Mouse (Mus musculus): ENCODE measurements around the gene Kif24. TPM values are rescaled to one million over a fixed set of nuclear protein-coding genes. Genes with fewer than 3 reads are reported as not detected.

Kif24 gene
- polyA plus RNA-seq, 1 experiment = 0.39 TPM

GRCm38 (mm10) chr4:41358669-41359068 is 106.0 kb downstream of the Kif24 start:
- H3K27me3 ChIP-seq (ENCODE audit: control insufficient read depth, insufficient read depth, low read length) = no peaks in the 10 kb centered on the region
- no peak for TF ChIP-seq CTCF (IDR thresholded peaks at IDR 0.05; ENCODE audit: borderline replicate concordance, insufficient read depth, low read depth, low read length)
- TF ChIP-seq POLR2A (IDR thresholded peaks at IDR 0.05; ENCODE audit: borderline replicate concordance, insufficient read depth, low read length) = no peak
- no peak overlapping the region for H3K4me3 ChIP-seq (replicated peaks; ENCODE audit: insufficient read depth, low read depth, low read length)
- DNase-seq = no peak
- H3K4me1 ChIP-seq (ENCODE audit: control insufficient read depth, insufficient read depth, low read length) = no peaks in the 10 kb centered on the region
- H3K27ac ChIP-seq (ENCODE audit: insufficient read depth, low read length) = no peak overlapping the region
- 89% methylated on average over 2 of the region's 2 CpGs for WGBS

- 54% methylated on average over 2 of the region's 2 CpGs for WGBS
- DNase-seq = no peak
- H3K4me3 ChIP-seq (replicated peaks; ENCODE audit: insufficient read depth, low read depth, low read length) = no peak overlapping the region
- no peak overlapping the region for H3K27ac ChIP-seq (ENCODE audit: insufficient read depth, low read length)
- no peaks in the 10 kb centered on the region for H3K27me3 ChIP-seq (ENCODE audit: control insufficient read depth, insufficient read depth, low read length)
- TF ChIP-seq POLR2A (IDR thresholded peaks at IDR 0.05; ENCODE audit: borderline replicate concordance, insufficient read depth, low read length) (no peak), CTCF (IDR thresholded peaks at IDR 0.05; ENCODE audit: borderline replicate concordance, insufficient read depth, low read depth, low read length) (no peak)
- no peaks in the 10 kb centered on the region for H3K4me1 ChIP-seq (ENCODE audit: control insufficient read depth, insufficient read depth, low read length)
Observed at GRCm38 (mm10) chr4:41357154-41357553, 107.5 kb downstream of the Kif24 start.

GRCm38 (mm10) chr4:41353265-41353664 is 111.4 kb downstream of the Kif24 start:
- Histone ChIP-seq H3K4me1 (ENCODE audit: control insufficient read depth, insufficient read depth, low read length) (no peaks in the 10 kb centered on the region), H3K27ac (ENCODE audit: insufficient read depth, low read length) (no peak overlapping the region), H3K27me3 (ENCODE audit: control insufficient read depth, insufficient read depth, low read length) (no peaks in the 10 kb centered on the region), H3K4me3 (replicated peaks; ENCODE audit: insufficient read depth, low read depth, low read length) (no peak overlapping the region)
- no peak for DNase-seq
- no peak for TF ChIP-seq POLR2A (IDR thresholded peaks at IDR 0.05; ENCODE audit: borderline replicate concordance, insufficient read depth, low read length)
- no peak for TF ChIP-seq CTCF (IDR thresholded peaks at IDR 0.05; ENCODE audit: borderline replicate concordance, insufficient read depth, low read depth, low read length)
- WGBS = 92% methylated on average over 1 of the region's 1 CpGs

GRCm38 (mm10) chr4:41352758-41353157 is 111.9 kb downstream of the Kif24 start:
- no peak for DNase-seq
- H3K4me3 ChIP-seq (replicated peaks; ENCODE audit: insufficient read depth, low read depth, low read length) = no peak overlapping the region
- TF ChIP-seq CTCF (IDR thresholded peaks at IDR 0.05; ENCODE audit: borderline replicate concordance, insufficient read depth, low read depth, low read length) (no peak), POLR2A (IDR thresholded peaks at IDR 0.05; ENCODE audit: borderline replicate concordance, insufficient read depth, low read length) (no peak)
- H3K27me3 ChIP-seq (ENCODE audit: control insufficient read depth, insufficient read depth, low read length) = no peaks in the 10 kb centered on the region
- no peak overlapping the region for H3K27ac ChIP-seq (ENCODE audit: insufficient read depth, low read length)
- no peaks in the 10 kb centered on the region for H3K4me1 ChIP-seq (ENCODE audit: control insufficient read depth, insufficient read depth, low read length)
- 92% methylated on average over 4 of the region's 4 CpGs for WGBS

GRCm38 (mm10) chr4:41349199-41349591 is 115.5 kb downstream of the Kif24 start:
- H3K4me1 ChIP-seq (ENCODE audit: control insufficient read depth, insufficient read depth, low read length) = no peaks in the 10 kb centered on the region
- peak overlapping the region; percentile 80 for H3K4me3 ChIP-seq (replicated peaks; ENCODE audit: insufficient read depth, low read depth, low read length)
- H3K27ac ChIP-seq (ENCODE audit: insufficient read depth, low read length) = peak overlapping the region; percentile 9; the same call in 1 of the 2 replicates
- WGBS = under 1% methylated on average over 28 of the region's 28 CpGs
- TF ChIP-seq POLR2A (IDR thresholded peaks at IDR 0.05; ENCODE audit: borderline replicate concordance, insufficient read depth, low read length) (no peak), CTCF (IDR thresholded peaks at IDR 0.05; ENCODE audit: borderline replicate concordance, insufficient read depth, low read depth, low read length) (no peak)
- no peaks in the 10 kb centered on the region for H3K27me3 ChIP-seq (ENCODE audit: control insufficient read depth, insufficient read depth, low read length)
- no peak for DNase-seq

- peak within 1 kb of the TSS; percentile 80 for H3K4me3 ChIP-seq (replicated peaks; ENCODE audit: insufficient read depth, low read depth, low read length)
- no peaks in the 10 kb centered on the region for H3K27me3 ChIP-seq (ENCODE audit: control insufficient read depth, insufficient read depth, low read length)
- peak within 1 kb of the TSS; percentile 75 for H3K27ac ChIP-seq (ENCODE audit: insufficient read depth, low read length)
- whole genome bisulfite sequencing = 1% methylated on average over 31 of the region's 31 CpGs
- no peaks in the 10 kb centered on the region for H3K4me1 ChIP-seq (ENCODE audit: control insufficient read depth, insufficient read depth, low read length)
- DNase-seq = peak; percentile 92 to 95
- TF ChIP-seq CTCF (IDR thresholded peaks at IDR 0.05; ENCODE audit: borderline replicate concordance, insufficient read depth, low read depth, low read length) (no peak), POLR2A (IDR thresholded peaks at IDR 0.05; ENCODE audit: borderline replicate concordance, insufficient read depth, low read length) (peak; percentile 84)
Observed at GRCm38 (mm10) chr4:41348584-41349198, 116.0 kb downstream of the Kif24 start, which contains the start of gene Ubap1. TSS of gene Ubap1 (plus strand) at chr4:41348996.

- WGBS = 38% methylated on average over 5 of the region's 5 CpGs
- H3K4me1 ChIP-seq (ENCODE audit: control insufficient read depth, insufficient read depth, low read length) = no peaks in the 10 kb centered on the region
- TF ChIP-seq CTCF (IDR thresholded peaks at IDR 0.05; ENCODE audit: borderline replicate concordance, insufficient read depth, low read depth, low read length) = no peak
- no peak for TF ChIP-seq POLR2A (IDR thresholded peaks at IDR 0.05; ENCODE audit: borderline replicate concordance, insufficient read depth, low read length)
- DNase-seq = peak; percentile 10 to 15
- H3K27me3 ChIP-seq (ENCODE audit: control insufficient read depth, insufficient read depth, low read length) = no peaks in the 10 kb centered on the region
- no peak overlapping the region for H3K27ac ChIP-seq (ENCODE audit: insufficient read depth, low read length)
- H3K4me3 ChIP-seq (replicated peaks; ENCODE audit: insufficient read depth, low read depth, low read length) = peak overlapping the region; percentile 11
Observed at GRCm38 (mm10) chr4:41347839-41348238, 116.8 kb downstream of the Kif24 start.

GRCm38 (mm10) chr4:41346011-41346410 is 118.7 kb downstream of the Kif24 start:
- Histone ChIP-seq H3K4me3 (replicated peaks; ENCODE audit: insufficient read depth, low read depth, low read length) (no peak overlapping the region), H3K27ac (ENCODE audit: insufficient read depth, low read length) (no peak overlapping the region), H3K27me3 (ENCODE audit: control insufficient read depth, insufficient read depth, low read length) (no peaks in the 10 kb centered on the region), H3K4me1 (ENCODE audit: control insufficient read depth, insufficient read depth, low read length) (no peaks in the 10 kb centered on the region)
- no peak for TF ChIP-seq POLR2A (IDR thresholded peaks at IDR 0.05; ENCODE audit: borderline replicate concordance, insufficient read depth, low read length)
- TF ChIP-seq CTCF (IDR thresholded peaks at IDR 0.05; ENCODE audit: borderline replicate concordance, insufficient read depth, low read depth, low read length) = no peak
- DNase-seq = no peak
- 19% methylated on average over 2 of the region's 2 CpGs for WGBS
